Mouse (Mus musculus) thymus, adult 2 months (tissue): ENCODE results near the gene Tmem88b.

Source experiments
- CTCF ChIP-seq: fragments of 200-500 bp; IDR thresholded peaks from 2 replicates; pipeline ENCODE4 v1.5.1; 2012; ENCODE audit warnings: mild to moderate bottlenecking, control low read depth, low read length, moderate library complexity, borderline replicate concordance; ENCODE audit not compliant: control insufficient read depth, poor library complexity, insufficient read depth; ENCODE audit errors: extremely low read depth
- POLR2A ChIP-seq: fragments of 200-500 bp; IDR thresholded peaks from 2 replicates; pipeline ENCODE4 v1.6.1; 2012; ENCODE audit warnings: mild to moderate bottlenecking, low read length, control low read depth, moderate library complexity; ENCODE audit not compliant: control insufficient read depth, poor library complexity, insufficient read depth; ENCODE audit errors: extremely low read depth

- TF ChIP-seq POLR2A (no peak), CTCF (no peak)
Measured at GRCm38 (mm10) chr4:155777816-155778215, 7.9 kb downstream of the Tmem88b start.
